Mouse (Mus musculus) heart, embryonic 15.5 days (tissue): ENCODE data around the gene Gm42742. TPM values are rescaled to one million over a fixed set of nuclear protein-coding genes. Genes with fewer than 3 reads are reported as not detected.

ENCODE experiments used
- ATAC-seq: fragments of 200-750 bp; cut with Nextera tagmentation; replicated peaks from 2 replicates; pipeline ENCODE4 v1.8.0; 2017; ENCODE audit warnings: low read depth, moderate TSS enrichment; ENCODE audit not compliant: insufficient number of reproducible peaks, insufficient read depth, low FRiP score
- H3K27ac ChIP-seq: fragments of 300-500 bp; sonication (generic); 2 replicates; pipeline ENCODE4 v1.5.1; 2015; ENCODE audit warnings: mild to moderate bottlenecking, inconsistent platforms
- H3K27me3 ChIP-seq: fragments of 300-500 bp; sonication (generic); 2 replicates; pipeline ENCODE4 v1.6.1; 2015; ENCODE audit warnings: inconsistent platforms
- H3K36me3 ChIP-seq: fragments of 300-500 bp; sonication (generic); 2 replicates; pipeline ENCODE4 v1.6.1; 2015; ENCODE audit warnings: mild to moderate bottlenecking, inconsistent platforms
- H3K4me1 ChIP-seq: fragments of 300-500 bp; sonication (generic); replicated peaks from 2 replicates; pipeline ENCODE4 v1.6.1; 2015; ENCODE audit warnings: inconsistent platforms
- H3K4me2 ChIP-seq: fragments of 300-500 bp; sonication (generic); 2 replicates; pipeline ENCODE4 v1.6.1; 2015; ENCODE audit warnings: inconsistent platforms, mild to moderate bottlenecking, moderate library complexity
- H3K4me3 ChIP-seq: fragments of 300-500 bp; sonication (generic); 2 replicates; pipeline ENCODE4 v1.5.1; 2015; ENCODE audit warnings: mild to moderate bottlenecking, inconsistent platforms
- H3K9ac ChIP-seq: fragments of 300-500 bp; sonication (generic); 2 replicates; pipeline ENCODE4 v1.6.1; 2015; ENCODE audit warnings: mild to moderate bottlenecking, inconsistent platforms
- H3K9me3 ChIP-seq: fragments of 300-500 bp; sonication (generic); replicated peaks from 2 replicates; pipeline ENCODE4 v1.6.1; 2016; ENCODE audit warnings: inconsistent platforms
- WGBS: fragments of 180-500 bp; shearing (Covaris S2); methylation state at CpG from one replicate; pipeline ENCODE4 v1.1.7; 2015; ENCODE audit warnings: mixed read lengths; 5-methylcytosine and 5-hydroxymethylcytosine counted together
- polyA plus RNA-seq: library from polyadenylated mRNA; unstranded; fragments of >200 nt; fragmentation: Nextera tagmentation; extraction: Ambion mirVana; gene quantifications from 2 replicates; pipeline ENCODE4 v1.2.1, GENCODE M21; 2015

The Gm42742 gene
- polyA plus RNA-seq, 1 experiment from 2014 or later = 16.6 TPM

DNA sequence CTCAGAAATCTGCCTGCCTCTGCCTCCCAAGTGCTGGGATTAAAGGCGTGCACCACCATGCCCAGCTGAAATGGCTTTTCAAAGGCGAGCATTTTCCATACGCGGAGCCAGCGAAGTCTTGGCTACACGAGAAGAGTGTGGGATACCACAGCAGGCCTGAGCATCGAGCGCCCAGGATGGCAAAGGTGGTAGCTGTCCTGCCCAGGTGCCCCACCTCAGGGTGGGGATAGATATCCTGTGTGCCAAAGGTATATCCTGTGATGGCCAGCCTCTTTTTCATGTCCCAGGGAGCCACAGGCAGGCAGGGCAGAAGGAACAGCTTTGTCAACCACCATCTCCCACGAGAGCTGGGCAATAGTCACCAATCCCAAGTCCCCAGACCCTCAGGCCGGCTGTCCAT, 8.1 kb downstream of the Gm42742 start:
- peaks cover 11% of the 10 kb centered on the region; the same call in 1 of the 2 replicates for H3K36me3 ChIP-seq
- H3K4me2 ChIP-seq = no peak overlapping the region
- no peak overlapping the region for H3K9ac ChIP-seq
- H3K27me3 ChIP-seq = no peaks in the 10 kb centered on the region
- peaks cover 44% of the 10 kb centered on the region for H3K4me1 ChIP-seq
- no peak overlapping the region for H3K27ac ChIP-seq
- no peaks in the 10 kb centered on the region for H3K9me3 ChIP-seq
- ATAC-seq = no peak
- 95% methylated on average over 10 of the region's 10 CpGs for WGBS
- no peak overlapping the region for H3K4me3 ChIP-seq

GRCm38 (mm10) chr7:127012374-127012773, 8.5 kb downstream of the Gm42742 start:
- no peaks in the 10 kb centered on the region for H3K9me3 ChIP-seq
- no peak overlapping the region for H3K27ac ChIP-seq
- H3K36me3 ChIP-seq = peaks cover 11% of the 10 kb centered on the region; the same call in 1 of the 2 replicates
- H3K4me2 ChIP-seq = no peak overlapping the region
- no peak for ATAC-seq
- 69% methylated on average over 6 of the region's 6 CpGs for WGBS
- no peak overlapping the region for H3K4me3 ChIP-seq
- H3K4me1 ChIP-seq = peaks cover 42% of the 10 kb centered on the region
- no peaks in the 10 kb centered on the region for H3K27me3 ChIP-seq
- no peak overlapping the region for H3K9ac ChIP-seq

DNA sequence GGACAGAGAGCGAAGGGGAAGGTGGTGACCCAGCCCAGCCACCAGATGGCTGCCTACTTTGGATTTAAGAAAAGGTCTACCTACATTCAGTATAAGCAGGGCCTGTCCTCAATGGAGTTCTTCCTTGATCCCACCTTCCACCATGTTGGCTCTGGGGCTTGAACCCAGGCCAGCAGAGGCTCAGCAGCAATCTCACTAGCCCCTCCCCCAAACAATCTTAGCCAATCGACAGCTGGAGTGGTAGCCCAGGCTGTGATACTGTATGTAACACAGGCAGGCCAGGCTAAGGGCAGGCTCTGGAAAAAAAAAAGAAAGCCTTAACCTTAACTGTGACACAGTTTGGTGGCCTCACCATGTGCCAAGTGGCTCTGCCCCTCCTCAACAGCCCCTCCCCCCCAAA, 9.2 kb downstream of the Gm42742 start:
- Histone ChIP-seq H3K36me3 (peaks cover 11% of the 10 kb centered on the region; the same call in 1 of the 2 replicates), H3K4me3 (no peak overlapping the region), H3K27ac (no peak overlapping the region), H3K27me3 (no peaks in the 10 kb centered on the region), H3K9me3 (no peaks in the 10 kb centered on the region), H3K4me2 (no peak overlapping the region), H3K9ac (no peak overlapping the region), H3K4me1 (peaks cover 42% of the 10 kb centered on the region)
- ATAC-seq = no peak
- 73% methylated on average over 2 of the region's 2 CpGs for WGBS

- H3K27me3 ChIP-seq = no peaks in the 10 kb centered on the region
- H3K9ac ChIP-seq = no peak overlapping the region
- peaks cover 44% of the 10 kb centered on the region for H3K4me1 ChIP-seq
- no peak overlapping the region for H3K4me3 ChIP-seq
- H3K9me3 ChIP-seq = no peaks in the 10 kb centered on the region
- no peak overlapping the region for H3K27ac ChIP-seq
- WGBS = 85% methylated on average over 2 of the region's 2 CpGs
- peaks cover 11% of the 10 kb centered on the region; the same call in 1 of the 2 replicates for H3K36me3 ChIP-seq
- ATAC-seq = no peak
- H3K4me2 ChIP-seq = no peak overlapping the region
Measured at GRCm38 (mm10) chr7:127011051-127011450, 9.8 kb downstream of the Gm42742 start.

DNA sequence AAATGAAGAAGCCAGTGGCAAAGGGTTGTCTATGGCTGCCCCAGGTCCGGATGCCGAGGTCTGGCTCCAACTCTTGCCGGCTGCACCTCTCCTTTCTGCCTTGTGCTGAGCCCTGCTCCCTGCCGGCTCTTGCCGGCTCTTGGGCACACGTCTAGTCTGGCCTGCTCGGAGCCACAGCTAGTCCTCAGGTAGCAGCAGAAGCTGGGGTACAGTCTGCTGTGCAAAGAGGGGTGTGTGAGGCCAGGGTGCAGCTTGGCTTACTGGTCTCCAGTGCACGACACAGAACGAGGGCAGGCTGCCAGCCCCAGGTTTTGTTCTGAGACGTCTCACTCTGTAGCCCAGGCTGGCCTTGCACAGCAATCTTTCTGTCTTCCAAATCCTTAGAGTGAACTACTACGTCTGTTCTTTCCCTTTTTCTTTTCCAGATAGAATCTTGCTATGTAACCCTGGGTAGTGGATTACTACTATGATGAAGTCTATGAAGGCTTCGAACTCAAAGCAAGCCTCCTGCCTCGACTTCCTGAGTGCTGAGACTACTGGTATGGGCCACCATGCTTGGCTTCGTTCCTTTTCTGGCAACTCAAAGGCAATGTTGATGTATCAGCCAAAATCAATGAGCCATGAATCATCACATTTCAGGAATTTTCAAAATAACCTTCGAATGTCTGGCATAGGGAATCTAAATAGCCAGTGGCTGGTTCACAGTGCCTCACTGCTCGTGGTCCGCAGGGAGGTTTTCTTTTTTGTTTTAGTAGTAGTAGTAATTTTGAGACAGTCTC, 11.4 kb downstream of the Gm42742 start:
- H3K27ac ChIP-seq = peak overlapping the region; percentile 18; the same call in 1 of the 2 replicates
- H3K9ac ChIP-seq = no peak overlapping the region
- ATAC-seq = no peak

GRCm38 (mm10) chr7:127008239-127009019, 12.5 kb downstream of the Gm42742 start:
- ATAC-seq = peak; percentile 66
- Histone ChIP-seq H3K36me3 (peaks cover 6% of the 10 kb centered on the region; the same call in 1 of the 2 replicates), H3K4me1 (peaks cover 22% of the 10 kb centered on the region), H3K9me3 (no peaks in the 10 kb centered on the region), H3K4me2 (no peak overlapping the region), H3K4me3 (no peak overlapping the region), H3K9ac (no peak overlapping the region), H3K27me3 (no peaks in the 10 kb centered on the region), H3K27ac (peak overlapping the region; percentile 68)
- 34% methylated on average over 9 of the region's 9 CpGs for WGBS

More for the DNA sequence above, 11.4 kb downstream of the Gm42742 start:
- peaks cover 7% of the 10 kb centered on the region; the same call in 1 of the 2 replicates for H3K36me3 ChIP-seq
- no peaks in the 10 kb centered on the region for H3K9me3 ChIP-seq
- no peaks in the 10 kb centered on the region for H3K27me3 ChIP-seq
- no peak overlapping the region for H3K4me3 ChIP-seq
- H3K4me1 ChIP-seq = peaks cover 31% of the 10 kb centered on the region
- H3K4me2 ChIP-seq = no peak overlapping the region
- WGBS = 77% methylated on average over 17 of the region's 17 CpGs

GRCm38 (mm10) chr7:127007313-127008024, 13.4 kb downstream of the Gm42742 start:
- H3K27ac ChIP-seq = no peak overlapping the region
- H3K4me1 ChIP-seq = peaks cover 18% of the 10 kb centered on the region
- no peak overlapping the region for H3K4me2 ChIP-seq
- 82% methylated on average over 6 of the region's 6 CpGs for WGBS
- H3K36me3 ChIP-seq = peaks cover 2% of the 10 kb centered on the region; the same call in 1 of the 2 replicates
- no peaks in the 10 kb centered on the region for H3K27me3 ChIP-seq
- H3K9ac ChIP-seq = no peak overlapping the region
- H3K4me3 ChIP-seq = no peak overlapping the region
- no peaks in the 10 kb centered on the region for H3K9me3 ChIP-seq
- no peak for ATAC-seq

GRCm38 (mm10) chr7:127004122-127004875, 16.6 kb downstream of the Gm42742 start:
- no peaks in the 10 kb centered on the region for H3K27me3 ChIP-seq
- H3K9me3 ChIP-seq = no peaks in the 10 kb centered on the region
- H3K4me3 ChIP-seq = no peak overlapping the region
- no peak overlapping the region for H3K4me2 ChIP-seq
- 81% methylated on average over 4 of the region's 4 CpGs for WGBS
- no peaks in the 10 kb centered on the region for H3K36me3 ChIP-seq
- H3K27ac ChIP-seq = no peak overlapping the region
- peaks cover 18% of the 10 kb centered on the region for H3K4me1 ChIP-seq
- ATAC-seq = no peak
- no peak overlapping the region for H3K9ac ChIP-seq

- Histone ChIP-seq H3K4me3 (no peak overlapping the region), H3K4me2 (no peak overlapping the region), H3K27me3 (no peaks in the 10 kb centered on the region), H3K27ac (no peak overlapping the region), H3K9me3 (no peaks in the 10 kb centered on the region), H3K9ac (no peak overlapping the region), H3K36me3 (no peaks in the 10 kb centered on the region), H3K4me1 (peaks cover 16% of the 10 kb centered on the region)
- no peak for ATAC-seq
- 84% methylated on average over 5 of the region's 5 CpGs for WGBS
Measured at GRCm38 (mm10) chr7:127003620-127004019, 17.3 kb downstream of the Gm42742 start.

GRCm38 (mm10) chr7:126999568-126999967, 21.3 kb downstream of the Gm42742 start:
- no peak overlapping the region for H3K27ac ChIP-seq
- no peaks in the 10 kb centered on the region for H3K27me3 ChIP-seq
- H3K4me3 ChIP-seq = no peak overlapping the region
- 73% methylated on average over 10 of the region's 10 CpGs for WGBS
- peaks cover 13% of the 10 kb centered on the region; the same call in 1 of the 2 replicates for H3K36me3 ChIP-seq
- H3K4me2 ChIP-seq = no peak overlapping the region
- no peak overlapping the region for H3K9ac ChIP-seq
- H3K9me3 ChIP-seq = no peaks in the 10 kb centered on the region
- H3K4me1 ChIP-seq = no peaks in the 10 kb centered on the region
- no peak for ATAC-seq
